Mouse (Mus musculus) urinary bladder, postnatal 4 days (tissue): ENCODE data around the gene Phactr4.
"Not testable (repeated sequence)": the region's sequence is repeated elsewhere in the genome, so short reads cannot be mapped to it uniquely, and the experiment has no call there.

Experiments
- DNase-seq, 2 experiments: peaks; one replicate each; pipeline ENCODE4 v3.0.0; 2021 to 2022; ENCODE audit warnings: low spot score in 2 of 2

Gene Phactr4

DNA sequence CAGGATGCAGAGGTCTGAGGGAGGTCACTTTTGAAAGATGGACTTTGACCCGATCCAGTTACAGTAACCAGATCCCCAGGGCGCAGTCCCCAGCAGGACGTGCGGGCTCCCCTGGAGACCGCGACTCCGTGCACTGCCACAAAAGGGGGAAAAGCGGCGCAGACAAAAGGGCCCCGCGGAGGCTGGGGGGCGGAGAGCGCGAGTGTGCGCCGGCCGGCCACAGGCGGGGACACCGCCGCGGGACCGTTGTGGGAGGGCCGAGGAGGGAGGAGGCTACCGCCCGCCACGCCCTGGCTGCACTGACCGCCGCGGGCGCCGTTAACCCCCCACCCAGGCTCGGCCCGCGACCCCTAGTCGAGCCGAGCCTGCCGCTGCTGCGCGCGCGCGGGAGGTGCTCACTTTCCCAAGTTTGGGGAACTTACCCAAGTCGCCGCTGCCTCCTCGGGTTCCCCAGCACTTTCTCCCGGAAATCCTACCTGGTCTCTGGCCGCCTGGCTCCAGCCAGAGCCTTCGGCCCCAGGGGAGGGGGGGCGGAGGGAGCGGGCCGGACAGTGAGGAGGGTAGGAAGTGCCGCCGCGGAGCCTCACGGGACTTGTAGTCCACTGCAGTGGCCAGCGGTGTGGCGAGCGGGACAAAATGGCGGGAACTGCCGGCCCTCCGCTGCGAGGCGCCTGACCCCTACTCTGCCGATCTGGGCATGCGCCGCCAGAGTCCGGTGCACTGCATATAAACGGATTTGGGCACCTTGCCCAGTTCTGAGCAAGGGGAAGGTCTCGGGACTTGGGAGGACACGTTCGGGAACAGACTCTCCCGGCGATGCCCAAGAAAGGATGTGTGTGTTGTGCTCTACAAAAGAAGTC, at the start of gene Phactr4:
Phactr4 (minus strand) TSS at position 567 of the 860 bp plus-strand sequence.
- peak; percentile 98 to 99 for DNase-seq

DNA sequence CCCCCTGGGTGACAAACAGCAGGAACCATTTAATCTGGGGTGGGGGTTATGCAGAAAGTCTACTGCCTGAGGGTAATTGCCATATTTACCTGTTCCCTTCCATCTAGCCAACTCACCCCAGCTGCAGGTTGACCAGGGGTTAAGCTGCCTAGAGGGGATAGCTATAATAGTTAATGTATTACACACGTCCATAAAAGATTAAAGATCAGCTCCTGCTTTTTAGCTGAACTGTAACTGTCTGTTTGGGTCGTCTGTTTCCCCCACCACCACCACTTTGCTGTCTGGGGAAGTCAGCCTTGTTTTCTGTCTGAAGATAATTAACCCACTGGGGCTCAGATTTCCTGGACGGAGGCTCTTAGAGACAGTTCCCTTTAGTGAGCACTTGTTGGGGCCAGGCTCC, 47.6 kb upstream of the Phactr4 start:
- DNase-seq, result no peak

DNA sequence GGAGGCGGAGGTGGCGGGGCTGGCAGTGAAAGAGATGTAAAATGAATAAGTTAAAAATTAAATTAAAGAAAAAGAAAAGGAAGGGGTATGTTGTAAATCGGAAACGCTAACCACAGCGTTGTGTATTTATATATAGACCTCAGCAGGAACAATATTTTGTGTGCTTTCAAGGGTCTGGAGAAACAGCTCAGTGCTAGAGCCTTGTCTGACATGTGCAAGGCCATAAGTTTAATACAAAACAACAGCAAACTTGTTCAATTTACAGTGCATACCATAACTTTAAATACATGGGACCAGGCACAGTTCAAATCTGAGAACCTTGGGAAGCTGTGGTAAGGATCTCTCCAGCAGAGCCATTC, 41.9 kb upstream of the Phactr4 start:
- DNase-seq, result no peak

DNA sequence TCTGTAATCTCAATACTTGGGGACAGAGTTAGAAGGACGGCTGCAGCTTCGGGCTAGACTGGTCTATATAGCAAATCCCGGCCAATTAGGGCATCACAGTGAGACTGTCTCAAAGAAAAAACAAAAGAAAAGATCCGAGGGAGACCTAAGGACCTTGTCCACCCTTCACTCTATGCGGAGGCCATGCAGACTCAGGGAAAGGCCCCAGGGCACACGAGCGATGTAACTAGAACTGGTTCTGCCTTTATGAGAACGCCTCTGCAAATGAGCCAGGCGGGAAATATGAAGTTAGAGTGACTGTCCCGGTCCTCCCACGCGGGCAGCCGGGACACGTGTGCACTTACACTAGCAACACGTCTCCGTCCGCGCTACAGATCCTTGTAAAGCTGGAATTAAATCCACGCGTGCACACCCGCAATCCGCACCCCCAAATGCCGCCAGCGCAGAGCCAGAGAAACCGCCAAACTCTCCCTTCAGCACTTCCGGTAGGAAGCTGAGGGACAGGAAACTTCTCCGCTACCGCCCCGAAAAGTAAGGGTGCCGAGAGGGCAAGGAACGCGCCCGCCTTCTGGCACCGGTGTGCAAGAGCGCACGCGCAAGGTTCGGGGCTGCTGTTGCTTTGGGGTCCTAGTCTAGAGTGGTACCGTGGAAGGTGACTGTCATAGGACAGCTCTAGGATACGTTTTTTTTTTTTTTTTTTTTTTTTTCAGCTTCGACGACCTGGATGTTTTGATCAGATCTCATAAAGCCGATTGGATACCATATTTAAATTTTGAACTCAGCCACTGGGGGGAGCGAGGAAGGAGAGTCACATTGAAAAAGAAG, 41.4 kb upstream of the Phactr4 start, which contains the start of gene Med18:
Med18 (minus strand) TSS at position 492 of the 825 bp plus-strand sequence.
- peak; percentile 86 to 89 for DNase-seq

DNA sequence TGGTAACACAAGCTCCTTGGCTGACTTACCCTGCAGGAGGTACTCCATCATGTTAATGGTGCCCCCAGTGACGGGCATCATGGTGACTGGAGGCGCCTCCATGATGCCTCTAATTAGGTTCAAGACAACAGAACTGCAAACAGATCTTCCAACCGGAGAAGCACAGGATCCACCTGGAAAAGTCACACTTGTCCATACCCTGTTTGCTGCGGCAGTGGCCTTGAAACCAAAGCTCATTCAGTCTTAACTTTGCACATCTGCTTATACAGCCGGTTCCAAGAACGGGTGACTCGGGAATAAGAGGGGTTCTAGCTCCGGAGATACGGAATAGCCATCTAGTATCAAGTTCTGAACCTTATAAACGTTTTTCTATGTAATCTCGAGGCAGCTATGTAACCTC, 40.5 kb upstream of the Phactr4 start:
- no peak for DNase-seq

DNA sequence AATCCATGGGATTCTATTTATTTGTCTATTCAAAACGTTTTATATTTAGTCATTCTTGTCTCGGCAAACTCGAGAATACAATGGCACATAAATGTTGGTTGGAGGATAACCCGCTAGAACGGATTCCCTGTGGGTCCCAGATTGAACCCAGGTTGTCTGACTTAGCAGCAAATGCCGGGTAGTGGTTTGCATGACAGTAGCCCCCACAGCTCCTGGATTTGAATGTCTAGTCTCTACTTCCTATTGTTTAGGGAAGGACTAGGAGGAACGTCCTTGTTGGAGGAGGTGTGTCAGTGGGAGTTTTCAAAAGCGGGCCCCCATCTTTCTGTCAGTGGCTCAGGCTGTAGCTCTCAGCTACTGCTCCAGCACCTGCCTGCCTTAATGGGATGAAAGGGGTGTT, 37.9 kb upstream of the Phactr4 start:
- DNase-seq, result no peak

DNA sequence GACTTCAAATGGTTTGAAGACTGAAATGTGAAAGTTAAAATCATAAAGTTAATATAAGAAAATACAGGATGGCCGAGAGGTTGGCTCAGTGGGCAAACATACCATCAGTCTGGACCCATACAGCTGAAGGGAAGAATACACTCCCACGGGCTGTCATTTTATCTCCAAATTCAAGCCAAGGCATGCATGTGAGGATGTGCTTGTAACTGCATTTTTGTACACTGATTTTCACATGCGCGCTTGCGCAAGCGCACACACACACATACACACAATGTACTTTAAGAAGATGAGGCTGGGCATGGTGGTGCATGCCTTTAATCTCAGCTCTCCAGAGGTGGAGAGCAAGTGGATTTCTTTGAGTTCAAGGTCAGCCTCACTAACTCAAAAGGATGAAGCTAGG, 33.3 kb upstream of the Phactr4 start:
- DNase-seq, result no peak

DNA sequence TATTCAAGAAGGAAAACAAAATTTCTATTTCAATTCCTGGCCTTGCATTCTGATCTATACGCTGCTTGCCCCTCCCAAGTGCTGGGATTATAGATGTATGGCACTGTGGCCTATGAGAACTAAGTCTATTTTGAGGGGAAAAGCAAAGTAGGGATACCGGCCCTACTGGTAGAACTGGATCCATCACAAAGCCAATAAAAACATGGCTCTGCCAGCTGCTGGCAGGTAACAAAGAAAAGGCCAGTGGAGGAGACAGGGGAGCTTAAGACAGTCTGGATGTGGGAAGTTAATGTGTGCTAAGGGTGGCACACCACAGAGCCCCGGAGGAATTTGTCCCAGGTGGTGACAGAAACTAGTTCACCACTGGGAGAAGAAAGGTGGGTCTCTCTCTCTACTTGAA, 32.9 kb upstream of the Phactr4 start:
- no peak for DNase-seq

DNA sequence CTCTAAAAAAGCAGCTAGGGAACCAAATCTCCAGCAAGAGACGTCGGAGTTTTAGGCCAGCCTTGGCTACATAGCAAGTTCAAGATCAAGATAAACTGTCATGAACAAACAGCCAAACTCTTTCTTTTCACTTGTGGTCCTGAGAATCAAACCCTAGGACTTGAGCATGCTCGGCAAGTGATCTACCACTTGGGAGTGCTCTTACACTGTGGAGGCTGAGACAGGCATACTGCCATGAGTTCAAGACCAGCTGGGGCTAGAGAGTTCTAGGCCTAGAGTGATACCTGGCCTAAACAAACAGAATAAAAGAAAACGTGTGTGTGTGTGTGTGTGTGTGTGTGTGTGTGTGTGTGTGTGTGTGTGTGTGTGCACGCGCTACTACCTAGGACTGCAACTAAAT, 31.9 kb upstream of the Phactr4 start:
- DNase-seq, result no peak

DNA sequence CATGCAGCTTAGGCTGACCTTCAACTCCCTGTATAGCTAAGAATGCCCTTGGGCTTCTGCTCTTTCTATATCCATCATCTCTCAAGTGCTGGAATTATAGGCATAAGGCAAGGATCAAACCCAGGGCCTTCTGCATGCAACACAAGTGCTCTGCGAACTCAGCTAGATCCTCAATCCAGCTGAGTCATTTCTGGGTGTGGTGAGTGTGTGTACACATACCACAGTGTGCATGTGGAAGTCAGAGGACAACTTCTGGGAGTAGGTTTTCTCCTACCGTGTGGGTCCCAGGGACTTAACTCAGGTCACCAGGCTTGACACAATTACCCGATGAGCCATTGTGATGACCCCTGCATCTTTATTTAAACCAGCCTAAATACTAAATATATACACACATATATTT, 27.5 kb upstream of the Phactr4 start:
- DNase-seq, result no peak

DNA sequence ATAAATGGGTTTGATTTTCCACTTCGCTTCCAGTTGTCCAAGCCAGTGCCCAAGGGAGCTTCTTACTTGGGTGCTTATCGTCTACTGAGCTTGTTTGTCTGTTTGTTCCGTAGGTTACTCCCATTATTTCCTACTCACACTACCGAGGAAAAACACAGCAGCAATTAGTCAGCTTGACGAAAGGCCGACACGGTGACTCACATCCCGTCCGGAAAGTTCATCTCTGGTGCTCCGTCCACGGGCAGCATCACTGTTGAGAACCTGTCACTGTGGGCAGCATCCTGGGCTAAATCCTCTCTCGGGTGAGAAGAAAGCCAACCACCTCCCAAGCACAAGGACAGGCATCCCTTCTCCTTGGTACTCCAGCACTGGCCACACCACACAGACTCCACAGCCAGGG, 23.8 kb upstream of the Phactr4 start:
- no peak for DNase-seq

DNA sequence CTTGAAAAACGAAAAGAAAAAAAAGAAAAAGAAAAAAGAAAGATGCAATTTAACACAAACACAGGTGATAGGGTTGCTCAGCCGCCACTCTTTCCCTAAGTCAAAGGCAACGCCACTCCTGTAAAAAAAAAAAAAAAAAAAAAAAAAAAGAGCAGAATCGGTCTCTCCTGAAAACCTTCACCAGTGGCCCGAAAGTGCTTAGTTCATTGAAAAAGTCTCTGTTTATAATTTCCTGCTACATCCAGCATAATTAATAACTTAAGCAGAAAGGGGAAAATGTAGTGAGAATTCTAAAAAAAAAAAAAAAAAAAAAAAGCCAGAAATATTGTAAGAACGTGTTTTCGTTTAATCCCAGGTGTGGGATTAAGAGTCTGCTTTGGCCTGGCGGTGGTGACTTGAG, 22.2 kb upstream of the Phactr4 start:
- no peak for DNase-seq

DNA sequence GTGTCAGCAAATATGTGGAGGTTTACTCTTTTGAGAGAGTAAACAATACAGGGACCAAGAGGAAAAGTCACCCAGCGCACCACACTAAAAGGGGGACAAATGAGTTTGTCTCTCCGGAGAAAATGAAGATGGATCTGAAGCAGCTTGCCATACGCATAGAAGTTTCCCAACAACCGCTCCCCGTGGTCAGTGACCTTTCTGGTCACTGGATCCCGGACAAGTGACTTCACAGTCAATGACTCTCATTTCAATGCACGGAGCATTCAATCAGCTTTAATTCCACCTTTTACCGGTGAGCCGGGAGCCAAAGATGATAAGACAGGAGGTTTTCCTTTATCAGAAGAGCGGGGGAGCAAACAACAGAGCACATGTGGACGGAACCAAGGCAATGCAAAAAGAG, 15.6 kb upstream of the Phactr4 start:
- no peak for DNase-seq

DNA sequence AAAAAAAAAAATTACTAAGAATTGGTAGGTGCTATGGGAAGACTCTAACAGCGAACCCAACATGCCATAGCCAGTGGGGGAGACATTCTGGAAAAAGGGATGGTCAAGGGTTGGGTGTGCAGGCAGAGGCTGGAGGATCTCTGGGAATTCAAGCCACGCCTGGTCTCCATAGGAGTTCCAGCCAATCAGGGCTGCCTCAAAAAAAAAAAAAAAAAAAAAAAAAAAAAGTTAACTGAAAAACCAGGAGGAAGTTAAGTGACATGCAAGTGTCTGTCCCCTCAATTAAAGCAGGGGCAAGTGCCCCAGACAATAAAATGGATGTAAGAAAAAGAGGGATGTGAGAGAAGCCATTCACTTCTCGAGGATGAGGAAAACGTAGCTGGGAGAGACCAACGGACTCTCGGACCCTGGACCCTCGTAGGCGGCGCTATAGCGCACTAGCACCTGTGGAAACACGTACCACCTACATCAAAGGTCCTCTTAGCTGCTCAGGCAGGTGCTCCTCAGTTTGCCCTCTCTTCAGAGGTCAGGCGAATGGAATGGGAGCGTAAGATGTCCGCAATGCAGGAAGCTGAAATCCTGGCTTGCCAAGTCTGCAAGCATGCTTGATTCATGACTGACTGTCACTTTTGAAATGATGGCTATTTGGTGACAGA, 10.6 kb upstream of the Phactr4 start:
- DNase-seq, result no peak

DNA sequence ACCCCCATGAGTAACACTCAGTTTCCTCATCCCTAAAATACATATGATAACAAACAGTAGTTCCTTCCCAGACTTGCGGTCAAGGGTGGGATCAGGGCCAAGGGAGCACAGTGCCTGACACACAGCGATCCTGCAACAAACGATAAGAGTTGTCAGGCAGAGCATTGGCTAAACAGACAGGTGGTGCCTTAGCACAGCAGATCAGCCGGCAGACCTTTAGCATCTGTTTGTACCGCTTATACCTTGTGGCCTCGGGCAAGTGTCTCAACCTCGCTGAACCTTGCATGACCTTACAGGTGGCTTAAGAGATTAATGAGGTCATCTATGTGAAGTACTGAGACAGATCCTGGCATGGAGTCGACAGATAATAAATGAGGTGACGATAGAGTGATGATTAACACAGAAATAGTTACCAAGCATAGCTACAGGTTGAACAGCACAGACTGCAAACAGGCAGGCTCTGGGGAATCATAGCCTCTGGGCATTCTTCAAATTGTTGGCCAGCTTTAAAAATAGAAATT, 5.8 kb upstream of the Phactr4 start:
- DNase-seq, result no peak

DNA sequence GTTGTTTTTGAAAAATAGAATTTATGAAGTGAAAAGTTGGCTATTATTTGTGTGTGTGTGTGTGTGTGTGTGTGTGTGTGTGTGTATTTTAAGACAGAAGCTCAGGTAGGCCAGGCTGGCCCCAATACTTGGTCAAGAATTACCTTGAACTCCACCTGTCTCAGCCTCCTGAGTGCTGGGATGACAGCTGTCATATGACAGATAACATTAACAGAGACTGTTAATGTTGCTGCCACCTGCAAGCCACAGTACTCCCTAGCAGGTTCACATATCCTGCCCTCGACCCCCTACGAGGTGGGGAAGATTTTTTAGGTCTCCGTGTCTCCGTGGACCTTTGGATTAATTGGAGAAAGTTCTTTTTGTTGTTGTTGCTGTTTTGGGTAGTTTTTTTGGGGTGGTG, 5.2 kb upstream of the Phactr4 start:
- no peak for DNase-seq

DNA sequence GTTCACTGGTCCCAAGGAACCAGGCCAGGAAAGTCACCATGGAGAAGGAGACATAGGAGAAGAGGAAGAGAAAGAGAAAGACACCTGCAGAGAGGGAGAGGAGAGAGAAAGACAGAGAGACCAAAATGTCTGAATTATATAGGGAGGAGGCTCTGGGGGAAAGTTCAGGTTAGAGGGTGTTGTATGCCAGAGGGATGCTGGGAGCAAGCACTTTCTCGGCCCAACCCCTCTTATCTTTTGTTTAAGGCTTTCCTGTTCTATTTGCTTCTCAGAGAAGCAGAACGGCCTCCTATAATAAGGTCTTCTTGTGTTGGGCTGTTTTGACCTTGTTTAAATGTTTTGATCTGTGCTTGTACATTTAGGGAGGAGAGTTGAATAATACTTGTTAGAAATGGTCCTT, 3.7 kb upstream of the Phactr4 start:
- no peak for DNase-seq

DNA sequence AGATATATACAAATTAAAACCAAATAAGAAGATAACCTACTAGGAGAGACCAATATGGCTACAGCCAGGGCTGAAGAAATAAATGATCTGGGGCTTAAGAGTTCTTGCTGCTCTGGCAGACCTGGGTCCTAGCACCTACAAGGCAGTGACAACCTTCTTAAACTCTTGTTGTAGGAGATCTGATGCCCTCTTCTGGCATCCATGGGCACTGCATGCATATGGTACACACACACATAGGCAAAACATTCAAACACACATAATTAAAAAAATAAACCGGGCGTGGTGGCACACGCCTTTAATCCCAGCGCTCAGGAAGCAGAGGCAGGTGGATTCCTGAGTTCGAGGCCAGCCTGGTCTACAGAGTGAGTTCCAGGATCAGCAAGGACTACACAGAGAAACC, 2.5 kb upstream of the Phactr4 start:
- no peak for DNase-seq

DNA sequence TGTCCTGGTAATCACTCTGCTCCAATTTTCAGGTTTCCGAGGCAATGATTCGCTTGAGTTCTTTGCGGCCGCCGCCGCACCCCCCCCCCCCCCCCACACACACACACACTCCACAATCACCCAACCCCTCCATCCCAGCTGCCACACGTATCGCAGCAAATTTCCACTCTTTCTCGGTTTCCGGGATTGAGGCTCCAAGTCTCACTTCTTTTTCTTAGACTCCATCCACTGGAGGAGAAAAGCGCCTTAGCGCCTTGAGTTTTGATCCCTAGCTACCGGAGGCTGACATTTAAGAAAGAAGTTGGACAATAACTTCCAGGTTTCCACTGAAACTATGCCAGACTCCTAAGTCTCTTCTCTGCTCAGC, 750 bp downstream of the Phactr4 start:
- DNase-seq, result no peak

DNA sequence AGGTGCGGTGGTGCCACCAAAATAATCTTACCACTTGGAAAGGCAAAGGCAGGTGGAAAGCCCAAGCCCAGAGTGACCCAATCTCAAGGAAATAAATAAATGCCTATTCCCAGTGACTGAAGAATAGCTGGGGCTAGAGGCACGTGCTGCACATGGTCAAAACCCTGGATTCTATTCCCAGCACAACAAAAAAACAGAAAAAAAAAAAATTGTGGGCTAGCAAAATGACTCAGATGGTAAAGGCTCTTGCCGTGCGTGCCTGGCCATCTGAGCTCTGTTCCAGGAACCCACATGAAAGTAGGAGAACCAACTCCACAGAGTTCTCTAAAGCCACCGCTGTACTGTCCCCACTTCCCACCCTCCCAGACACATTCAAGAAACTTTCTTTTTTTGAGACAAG, 1.8 kb downstream of the Phactr4 start:
- DNase-seq, result no peak

DNA sequence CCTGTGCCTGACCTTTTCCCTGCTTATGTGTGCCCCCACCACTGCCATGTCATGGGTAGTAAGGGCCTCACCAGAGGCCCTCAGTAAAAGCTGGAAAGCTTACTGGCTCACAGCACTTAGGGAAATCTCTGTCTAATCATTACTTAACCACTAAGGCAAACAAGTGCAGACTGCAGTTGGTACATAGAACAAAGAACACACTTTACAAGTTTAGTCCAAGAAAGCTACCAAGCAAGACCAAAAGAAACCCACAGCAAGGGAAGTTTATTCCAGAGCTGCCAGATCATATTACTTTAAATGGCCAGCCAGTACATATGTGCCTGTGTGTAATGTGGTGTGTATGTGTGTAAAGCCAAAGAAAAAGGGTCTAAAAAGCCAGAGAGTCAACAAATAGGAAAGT, 6.3 kb downstream of the Phactr4 start:
- no peak for DNase-seq

DNA sequence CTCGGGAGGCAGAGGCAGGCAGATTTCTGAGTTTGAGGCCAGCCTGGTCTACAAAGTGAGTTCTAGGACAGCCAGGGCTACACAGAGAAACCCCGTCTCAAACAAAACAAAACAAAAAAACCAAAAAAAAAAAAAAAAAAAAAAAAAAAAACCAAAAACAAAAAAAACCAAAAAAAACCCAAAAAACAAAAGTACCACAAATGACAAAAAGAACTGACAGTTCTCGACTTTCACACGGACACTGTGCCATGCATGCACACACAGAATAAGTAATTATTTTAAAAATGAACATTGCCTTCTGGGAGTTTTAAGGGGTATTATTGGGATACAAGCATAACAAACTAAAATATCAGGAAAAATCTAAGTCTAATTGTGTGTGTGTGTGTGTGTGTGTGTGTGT, 9.0 kb downstream of the Phactr4 start:
- DNase-seq, result not testable (repeated sequence)
